11 mouse cellular contexts compared by ENCODE assay signal in genomic region chr8:47482354-47483071, GRCm38 (mm10). TPM values are rescaled to one million over a fixed set of nuclear protein-coding genes. Genes with fewer than 3 reads are reported as not detected.
A peak's percentile ranks its signal among the peaks of the same experiment; 100 is the strongest.
DNase-seq lines count a peak whose midpoint lies in the region; ATAC-seq and TF ChIP-seq lines count a peak whose summit lies in the region.
"Had no signal": no experiment of that assay in that cellular context is flagged by ENCODE, and none has a peak within 500 bp of the region (broad histone marks: within the 10 kb centered on the region; RNA-seq: fewer than 3 reads in every experiment).

No protein-coding gene starts in this region.

- no peaks in the 10 kb centered on the region for H3K27me3 ChIP-seq in lung, postnatal 0 days (replicated peaks; ENCODE audit: insufficient read depth, low read length)
- no peaks in the 10 kb centered on the region for H3K27me3 ChIP-seq in kidney, embryonic 15.5 days
- no peaks in the 10 kb centered on the region for H3K27me3 ChIP-seq in stomach, embryonic 16.5 days (ENCODE audit: control insufficient read depth, insufficient read depth, low read length)
- H3K27me3 ChIP-seq: hindbrain, embryonic 15.5 days had no signal

- H3K4me1 ChIP-seq in lung, postnatal 0 days (ENCODE audit: insufficient read depth, low read depth, low read length): no peaks in the 10 kb centered on the region
- 0 out of 2 replicates have a peak, but pooled peaks cover 14% of the 10 kb centered on the region for H3K4me1 ChIP-seq in kidney, embryonic 15.5 days
- H3K4me1 ChIP-seq in stomach, embryonic 16.5 days (ENCODE audit: control insufficient read depth, insufficient read depth, low read length): no peaks in the 10 kb centered on the region
- H3K4me1 ChIP-seq: hindbrain, embryonic 15.5 days had no signal

- no peak overlapping the region for H3K4me3 ChIP-seq in lung, postnatal 0 days (ENCODE audit: low read depth, low read length)
- no peak overlapping the region for H3K4me3 ChIP-seq in kidney, embryonic 15.5 days (replicated peaks)
- no peak overlapping the region for H3K4me3 ChIP-seq in stomach, embryonic 16.5 days (replicated peaks; ENCODE audit: low read length)
- H3K4me3 ChIP-seq: hindbrain, embryonic 15.5 days had no signal

- peak; percentile 8 for DNase-seq in embryo, embryonic 11 days
- DNase-seq in embryo, embryonic 9.5 days (ENCODE audit: extremely low spot score): no peak
- DNase-seq in lung, postnatal 0 days (ENCODE audit: low spot score): no peak
- no peak for DNase-seq in lung, adult 18-20 months
- no peak for DNase-seq in heart, adult 8-10 months (ENCODE audit: low spot score)
- DNase-seq in left cerebral cortex, adult 18-20 months (ENCODE audit: low spot score in 2 of 2): no peak
- DNase-seq: right cerebral cortex, adult 18-20 months had no signal

- H3K36me3 ChIP-seq in lung, postnatal 0 days (ENCODE audit: insufficient read depth, low read length): no peaks in the 10 kb centered on the region
- peaks cover 5% of the 10 kb centered on the region for H3K36me3 ChIP-seq in kidney, embryonic 15.5 days
- no peaks in the 10 kb centered on the region; the same call in 1 of the 2 replicates for H3K36me3 ChIP-seq in stomach, embryonic 16.5 days (ENCODE audit: control insufficient read depth, insufficient read depth, low read length)

- WGBS in lung, postnatal 0 days: 48% methylated on average over 12 of the region's 12 CpGs
- WGBS in kidney, embryonic 15.5 days: 62% methylated on average over 12 of the region's 12 CpGs
- WGBS in stomach, embryonic 16.5 days: 54% methylated on average over 12 of the region's 12 CpGs

- TF ChIP-seq EP300 in lung, postnatal 0 days (IDR thresholded peaks at IDR 0.05): no peak

- H3K4me2 ChIP-seq in lung, postnatal 0 days (replicated peaks; ENCODE audit: low read depth, low read length): no peak overlapping the region
- peak overlapping the region; percentile 39 for H3K4me2 ChIP-seq in kidney, embryonic 15.5 days
- peak overlapping the region; percentile 7; the same call in 1 of the 2 replicates for H3K4me2 ChIP-seq in stomach, embryonic 16.5 days (ENCODE audit: low read depth, low read length)
- H3K4me2 ChIP-seq: hindbrain, embryonic 15.5 days had no signal

- H3K9ac ChIP-seq in lung, postnatal 0 days (replicated peaks; ENCODE audit: low read depth): no peak overlapping the region
- no peak overlapping the region for H3K9ac ChIP-seq in kidney, embryonic 15.5 days
- H3K9ac ChIP-seq in stomach, embryonic 16.5 days (ENCODE audit: low read length): no peak overlapping the region
- H3K9ac ChIP-seq: hindbrain, embryonic 15.5 days had no signal

- no peak overlapping the region for H3K27ac ChIP-seq in lung, postnatal 0 days (ENCODE audit: low read length)
- peak overlapping the region; percentile 88 for H3K27ac ChIP-seq in kidney, embryonic 15.5 days
- peak overlapping the region; percentile 69 for H3K27ac ChIP-seq in stomach, embryonic 16.5 days (ENCODE audit: low read length)
- H3K27ac ChIP-seq: hindbrain, embryonic 15.5 days had no signal

- ATAC-seq in lung, postnatal 0 days: peak; percentile 32; the same call in 1 of the 2 replicates
- ATAC-seq in kidney, embryonic 15.5 days (replicated peaks; ENCODE audit: low FRiP score): peak; percentile 92
- ATAC-seq in stomach, embryonic 16.5 days (ENCODE audit: insufficient read depth, low FRiP score): peak; percentile 66; the same call in 1 of the 2 replicates

- 0 out of 2 replicates have a peak, but pooled peaks cover 3% of the 10 kb centered on the region for H3K9me3 ChIP-seq in lung, postnatal 0 days (ENCODE audit: low read length)
- H3K9me3 ChIP-seq in kidney, embryonic 15.5 days (replicated peaks): no peaks in the 10 kb centered on the region; the same call in 1 of the 2 replicates
- H3K9me3 ChIP-seq in stomach, embryonic 16.5 days (replicated peaks; ENCODE audit: control insufficient read depth, low read length): no peaks in the 10 kb centered on the region
- H3K9me3 ChIP-seq: hindbrain, embryonic 15.5 days had no signal

- no peak for TF ChIP-seq CTCF in lung, postnatal 0 days (IDR thresholded peaks at IDR 0.05)

RNA-seq across cellular contexts. Expression of gene Stox2, which starts 36.4 kb away (rescaled TPM):
- polyA plus RNA-seq in lung, postnatal 0 days (2015; fragmentation: Nextera tagmentation; extraction: Ambion mirVana): 5.8 and 7.4 TPM in 2 replicates
- 12.3 and 13.8 TPM in 2 replicates for polyA plus RNA-seq in kidney, embryonic 15.5 days (2015; fragmentation: Nextera tagmentation; extraction: Ambion mirVana)
- polyA plus RNA-seq in stomach, embryonic 16.5 days (2015; fragmentation: Nextera tagmentation; extraction: Ambion mirVana): 8.7 and 9.2 TPM in 2 replicates
- 10 to 100 TPM in 2 of 4 experiments, 1 to 10 TPM in 2; 8.4 to 10.6 (median 10.0) TPM for total RNA-seq in heart, adult 8-10 months (2022)
- 10 to 100 TPM; 77.8 to 80.3 TPM for total RNA-seq in left cerebral cortex, adult 18-20 months (2021)
- polyA plus RNA-seq: G1E had no signal

RNA-seq across cellular contexts. Expression of gene Trappc11, which starts 50.8 kb away (rescaled TPM):
- 17.8 and 18.0 TPM in 2 replicates for polyA plus RNA-seq in lung, postnatal 0 days (2015; fragmentation: Nextera tagmentation; extraction: Ambion mirVana)
- polyA plus RNA-seq in kidney, embryonic 15.5 days (2015; fragmentation: Nextera tagmentation; extraction: Ambion mirVana): 32.5 and 34.5 TPM in 2 replicates
- 30.0 and 30.5 TPM in 2 replicates for polyA plus RNA-seq in stomach, embryonic 16.5 days (2015; fragmentation: Nextera tagmentation; extraction: Ambion mirVana)
- 10 to 100 TPM; 20.1 to 21.7 (median 20.8) TPM for total RNA-seq in heart, adult 8-10 months (2022)
- total RNA-seq in left cerebral cortex, adult 18-20 months (2021): 10 to 100 TPM; 53.0 to 56.1 TPM

RNA-seq across cellular contexts. Expression of gene Rwdd4a, which starts 51.0 kb away (rescaled TPM):
- polyA plus RNA-seq in lung, postnatal 0 days (2015; fragmentation: Nextera tagmentation; extraction: Ambion mirVana): 27.2 and 31.1 TPM in 2 replicates
- 38.5 and 38.7 TPM in 2 replicates for polyA plus RNA-seq in kidney, embryonic 15.5 days (2015; fragmentation: Nextera tagmentation; extraction: Ambion mirVana)
- 30.6 and 34.6 TPM in 2 replicates for polyA plus RNA-seq in stomach, embryonic 16.5 days (2015; fragmentation: Nextera tagmentation; extraction: Ambion mirVana)
- 10 to 100 TPM; 53.3 to 70.3 (median 58.0) TPM for total RNA-seq in heart, adult 8-10 months (2022)
- total RNA-seq in left cerebral cortex, adult 18-20 months (2021): 10 to 100 TPM; 33.3 to 37.7 TPM

Comparison
In these comparisons a context has a peak if more than half of its experiments do, and no peak if none do; other contexts are left out.
1. ATAC-seq: peak in every context shown above with its lines; median percentile 92 in kidney, embryonic 15.5 days; 66 in stomach, embryonic 16.5 days; 32 in lung, postnatal 0 days.